Mouse (Mus musculus): ENCODE results near the gene Plekha5. TPM values are rescaled to one million over a fixed set of nuclear protein-coding genes. Genes with fewer than 3 reads are reported as not detected.

Plekha5 gene
- 34.0 TPM for polyA plus RNA-seq (2014; fragmentation: Illumina TruSeq; extraction: RNeasy Lipid Tissue Mini Kit (QIAGEN cat#74804); ENCODE audit: low read depth, low replicate concordance)

GRCm38 (mm10) chr6:140423846-140424200 is at the start of gene Plekha5:
Plekha5 (plus strand) TSS chr6:140424054.

GRCm38 (mm10) chr6:140622391-140623225 is 198.8 kb downstream of the Plekha5 start, which contains the start of gene Aebp2:
Aebp2 (plus strand) TSS chr6:140622663.

Other genes starting within 250 kb of the Plekha5 start
- gene Aebp2, start 198.6 kb downstream of the Plekha5 start, polyA plus RNA-seq (2014; fragmentation: Illumina TruSeq; extraction: RNeasy Lipid Tissue Mini Kit (QIAGEN cat#74804); ENCODE audit: low read depth, low replicate concordance), result 118 TPM